In genomic region chr12:83072951-83073878, GRCm38 (mm10) we compare ENCODE assay signal across 9 mouse cellular contexts.
A peak's percentile ranks its signal among the peaks of the same experiment; 100 is the strongest.
DNase-seq lines count a peak whose midpoint lies in the region; ATAC-seq and TF ChIP-seq lines count a peak whose summit lies in the region.
"Had no signal": no experiment of that assay in that cellular context is flagged by ENCODE, and none has a peak within 500 bp of the region (broad histone marks: within the 10 kb centered on the region; RNA-seq: fewer than 3 reads in every experiment).

No protein-coding gene starts in this region.

- TF ChIP-seq CTCF in liver, embryonic 14.5 days (IDR thresholded peaks at IDR 0.05; ENCODE audit: low read depth) = peak; percentile 56

- 0 out of 2 replicates have a peak overlapping the region, but pooled peaks have one; percentile 10 for H3K27ac ChIP-seq in forebrain, embryonic 16.5 days (ENCODE audit: low read length)
- H3K27ac ChIP-seq in liver, embryonic 14.5 days = peak overlapping the region; percentile 100

- H3K9ac ChIP-seq in forebrain, embryonic 16.5 days (replicated peaks; ENCODE audit: low read depth, low read length) = no peak overlapping the region
- H3K9ac ChIP-seq in liver, embryonic 14.5 days (replicated peaks) = peak overlapping the region; percentile 75

- peaks cover 10% of the 10 kb centered on the region for H3K4me1 ChIP-seq in forebrain, embryonic 16.5 days (replicated peaks; ENCODE audit: control insufficient read depth, insufficient read depth, low read length)
- peaks cover 56 to 59% of the 10 kb centered on the region in 2 experiments for H3K4me1 ChIP-seq in liver, embryonic 14.5 days (replicated peaks; ENCODE audit: control insufficient read depth in 2 of 2, insufficient read depth in 2 of 2, low read length in 1 of 2)

- no peak overlapping the region for H3K4me2 ChIP-seq in forebrain, embryonic 16.5 days (ENCODE audit: low read length)
- peak overlapping the region; percentile 80 for H3K4me2 ChIP-seq in liver, embryonic 14.5 days (ENCODE audit: low read depth)

- no peaks in the 10 kb centered on the region for H3K36me3 ChIP-seq in forebrain, embryonic 16.5 days (ENCODE audit: control insufficient read depth, insufficient read depth)
- no peaks in the 10 kb centered on the region for H3K36me3 ChIP-seq in liver, embryonic 14.5 days (replicated peaks; ENCODE audit: control insufficient read depth, insufficient read depth, low read depth)

- no peaks in the 10 kb centered on the region for H3K27me3 ChIP-seq in forebrain, embryonic 16.5 days (replicated peaks; ENCODE audit: control insufficient read depth, insufficient read depth, low read length)
- no peaks in the 10 kb centered on the region for H3K27me3 ChIP-seq in liver, embryonic 14.5 days (ENCODE audit: control insufficient read depth, insufficient read depth, low read length)

- 19% methylated on average over 13 of the region's 13 CpGs for WGBS in forebrain, embryonic 16.5 days
- WGBS in liver, embryonic 14.5 days (ENCODE audit: insufficient replicate concordance) = 9% methylated on average over 13 of the region's 13 CpGs

- TF ChIP-seq EP300 in liver, embryonic 14.5 days (IDR thresholded peaks at IDR 0.05; ENCODE audit: low read depth) = peak; percentile 91

- H3K4me3 ChIP-seq in forebrain, embryonic 16.5 days (replicated peaks; ENCODE audit: low read length) = no peak overlapping the region
- H3K4me3 ChIP-seq in liver, embryonic 14.5 days (ENCODE audit: insufficient read depth in 1 of 2, low read depth in 2 of 2, low read length in 2 of 2) = peak overlapping the region; percentile 26 to 45
- H3K4me3 ChIP-seq: myocyte had no signal

- ATAC-seq in forebrain, embryonic 16.5 days = peak; percentile 98
- peak; percentile 80 for ATAC-seq in hematopoietic stem cell, adult 5-6 weeks (replicated peaks in 1 of 2; ENCODE audit: insufficient read depth in 1 of 2, low FRiP score in 2 of 2, low TSS enrichment in 1 of 2, low read depth in 1 of 2, poor library complexity in 2 of 2, severe bottlenecking in 2 of 2)
- peak; percentile 95 for ATAC-seq in liver, embryonic 14.5 days (ENCODE audit: insufficient read depth)
- ATAC-seq in granulocyte monocyte progenitor cell, adult 5-6 weeks (replicated peaks; ENCODE audit: poor library complexity, severe bottlenecking) = no peak

- peak; percentile 90 for DNase-seq in MN1 (ENCODE audit: low spot score)
- DNase-seq in brain, embryonic 18.5 days (ENCODE audit: low read depth, low spot score) = peak; percentile 14
- peak; percentile 95 for DNase-seq in liver, embryonic 14.5 days (ENCODE audit: low read depth in 3 of 3, low spot score in 3 of 3)
- DNase-seq in neural tube, embryonic 10.5 days (ENCODE audit: extremely low spot score, low spot score) = peak; percentile 22
- no peak for DNase-seq in thymus, adult 18-20 months

- H3K9me3 ChIP-seq in forebrain, embryonic 16.5 days (ENCODE audit: control insufficient read depth, low read length) = no peaks in the 10 kb centered on the region
- H3K9me3 ChIP-seq in liver, embryonic 14.5 days (ENCODE audit: control insufficient read depth, low read length) = no peaks in the 10 kb centered on the region

Comparison
In these comparisons a context has a peak if more than half of its experiments do, and no peak if none do; other contexts are left out.
1. DNase-seq: peak in MN1 (single experiment), brain, embryonic 18.5 days (single experiment), liver, embryonic 14.5 days (3 of 3) and neural tube, embryonic 10.5 days (single experiment); none in thymus, adult 18-20 months (0 of 2).